19 mouse cellular contexts compared by ENCODE assay signal in the genomic region with DNA sequence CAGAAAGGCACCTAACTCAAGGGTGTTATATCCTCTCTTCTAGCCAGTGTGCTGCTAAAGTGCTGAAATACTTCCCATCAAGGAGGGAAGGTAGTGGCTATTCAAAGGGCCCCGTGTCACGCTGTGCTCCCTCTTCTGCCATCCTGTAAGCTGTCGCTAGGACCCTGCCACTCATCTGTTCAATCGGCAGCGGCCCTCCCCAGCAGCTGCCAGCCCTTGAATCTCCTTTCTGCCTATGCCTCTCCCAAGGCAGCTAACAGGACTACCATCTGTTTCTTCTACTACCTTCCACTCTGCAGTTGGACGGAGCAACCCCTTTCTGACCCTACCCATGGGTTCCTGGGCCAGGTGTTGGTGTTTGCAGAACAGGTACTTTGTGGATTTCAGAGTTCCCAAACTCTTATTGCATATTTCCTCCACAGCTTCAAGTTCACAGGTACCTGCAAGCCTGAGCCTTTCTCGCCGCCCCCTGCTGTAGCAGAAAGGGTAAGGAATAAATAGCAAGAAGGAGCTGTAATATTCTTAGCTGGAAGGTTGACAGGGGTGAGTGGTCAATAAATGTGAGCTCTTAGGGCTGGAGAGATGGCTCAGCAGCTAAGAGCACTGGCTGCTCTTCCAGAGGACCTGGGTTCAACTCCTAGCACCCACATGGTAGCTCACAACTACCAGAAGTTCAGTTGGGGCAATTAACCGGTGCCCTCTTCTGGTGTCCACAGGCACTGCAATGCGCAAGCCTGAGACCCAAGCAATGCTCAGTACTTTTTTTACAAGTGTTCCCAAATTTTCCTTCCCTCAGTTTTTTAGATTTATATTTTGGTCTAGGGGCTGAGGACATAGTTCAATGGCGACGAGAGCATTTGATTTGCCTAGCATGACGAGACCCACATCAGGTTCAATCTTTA. TPM values are rescaled to one million over a fixed set of nuclear protein-coding genes. Genes with fewer than 3 reads are reported as not detected.
DNase-seq lines count a peak whose midpoint lies in the region; ATAC-seq and TF ChIP-seq lines count a peak whose summit lies in the region.
"Had no signal": no experiment of that assay in that cellular context is flagged by ENCODE, and none has a peak within 500 bp of the region (broad histone marks: within the 10 kb centered on the region; RNA-seq: fewer than 3 reads in every experiment).

No protein-coding gene starts in this region.

- no peak overlapping the region for H3K4me3 ChIP-seq in heart, adult 2 months
- no peak overlapping the region for H3K4me3 ChIP-seq in heart, embryonic 10.5 days
- H3K4me3 ChIP-seq in liver, embryonic 14.5 days (ENCODE audit: insufficient read depth in 1 of 2, low read depth in 2 of 2, low read length in 2 of 2): no peak overlapping the region
- H3K4me3 ChIP-seq in liver, embryonic 12.5 days: no peak overlapping the region
- no peak overlapping the region for H3K4me3 ChIP-seq in small intestine, adult 2 months (ENCODE audit: low read depth, low read length)
- no peak overlapping the region for H3K4me3 ChIP-seq in midbrain, embryonic 13.5 days (replicated peaks)
- H3K4me3 ChIP-seq: forebrain, embryonic 13.5 days; neural tube, embryonic 12.5 days had no signal

- WGBS in heart, adult 2 months: 88% methylated on average over 13 of the region's 13 CpGs
- 86% methylated on average over 13 of the region's 13 CpGs for WGBS in heart, embryonic 10.5 days
- whole genome bisulfite sequencing in liver, embryonic 14.5 days (ENCODE audit: insufficient replicate concordance): 88% methylated on average over 13 of the region's 13 CpGs
- WGBS in liver, embryonic 12.5 days (ENCODE audit: insufficient replicate concordance): 83% methylated on average over 13 of the region's 13 CpGs
- 94% methylated on average over 13 of the region's 13 CpGs for WGBS in small intestine, adult 2 months
- WGBS in midbrain, embryonic 13.5 days: 80% methylated on average over 13 of the region's 13 CpGs

- H3K4me1 ChIP-seq in heart, adult 2 months (ENCODE audit: control insufficient read depth, insufficient read depth, low read length): no peaks in the 10 kb centered on the region
- peaks cover 30% of the 10 kb centered on the region for H3K4me1 ChIP-seq in heart, embryonic 10.5 days
- H3K4me1 ChIP-seq in liver, embryonic 14.5 days (replicated peaks; ENCODE audit: control insufficient read depth in 2 of 2, insufficient read depth in 2 of 2, low read length in 1 of 2): peaks cover 23 to 27% of the 10 kb centered on the region in 2 experiments
- H3K4me1 ChIP-seq in liver, embryonic 12.5 days: peaks cover 63% of the 10 kb centered on the region
- H3K4me1 ChIP-seq in small intestine, adult 2 months (ENCODE audit: control insufficient read depth, insufficient read depth, insufficient read length, low read length): peaks cover 12% of the 10 kb centered on the region
- peaks cover 42% of the 10 kb centered on the region for H3K4me1 ChIP-seq in midbrain, embryonic 13.5 days (replicated peaks)

- no peak for ATAC-seq in liver, embryonic 14.5 days (ENCODE audit: insufficient read depth)
- ATAC-seq in liver, embryonic 12.5 days: no peak
- no peak for ATAC-seq in midbrain, embryonic 13.5 days
- ATAC-seq: forebrain, embryonic 13.5 days had no signal

- H3K36me3 ChIP-seq in heart, adult 2 months (ENCODE audit: control insufficient read depth, insufficient read depth, low read length): no peaks in the 10 kb centered on the region
- H3K36me3 ChIP-seq in heart, embryonic 10.5 days: peaks cover 21% of the 10 kb centered on the region; the same call in 1 of the 2 replicates
- H3K36me3 ChIP-seq in liver, embryonic 14.5 days (replicated peaks; ENCODE audit: control insufficient read depth, insufficient read depth, low read depth): no peaks in the 10 kb centered on the region; the same call in 1 of the 2 replicates
- peaks cover 24% of the 10 kb centered on the region for H3K36me3 ChIP-seq in liver, embryonic 12.5 days
- H3K36me3 ChIP-seq in small intestine, adult 2 months (ENCODE audit: control insufficient read depth, insufficient read depth, low read length): no peaks in the 10 kb centered on the region
- peaks cover 28% of the 10 kb centered on the region for H3K36me3 ChIP-seq in midbrain, embryonic 13.5 days
- H3K36me3 ChIP-seq: G1E had no signal

- H3K9ac ChIP-seq in heart, adult 2 months (ENCODE audit: low read depth, low read length): no peak overlapping the region
- H3K9ac ChIP-seq in liver, embryonic 14.5 days (replicated peaks): no peak overlapping the region
- no peak overlapping the region for H3K9ac ChIP-seq in liver, embryonic 12.5 days
- no peak overlapping the region for H3K9ac ChIP-seq in midbrain, embryonic 13.5 days (replicated peaks)
- H3K9ac ChIP-seq: forebrain, embryonic 13.5 days; neural tube, embryonic 12.5 days had no signal

- no peak for TF ChIP-seq EP300 in heart, adult 2 months (IDR thresholded peaks at IDR 0.05; ENCODE audit: insufficient read depth, low read depth, low read length)
- no peak for TF ChIP-seq EP300 in liver, embryonic 14.5 days (IDR thresholded peaks at IDR 0.05; ENCODE audit: low read depth)

- no peak overlapping the region for H3K4me2 ChIP-seq in liver, embryonic 14.5 days (ENCODE audit: low read depth)
- no peak overlapping the region for H3K4me2 ChIP-seq in liver, embryonic 12.5 days
- no peak overlapping the region for H3K4me2 ChIP-seq in midbrain, embryonic 13.5 days (replicated peaks)
- H3K4me2 ChIP-seq: forebrain, embryonic 13.5 days; heart, embryonic 11.5 days; neural tube, embryonic 12.5 days had no signal

- no peak for TF ChIP-seq POLR2A in heart, adult 2 months (IDR thresholded peaks at IDR 0.05; ENCODE audit: insufficient read depth, low read depth, low read length)
- TF ChIP-seq POLR2A in small intestine, adult 2 months (IDR thresholded peaks at IDR 0.05; ENCODE audit: low read depth, low read length): no peak

- no peak overlapping the region for H3K27ac ChIP-seq in heart, adult 2 months
- H3K27ac ChIP-seq in heart, embryonic 10.5 days: no peak overlapping the region
- no peak overlapping the region for H3K27ac ChIP-seq in liver, embryonic 14.5 days
- H3K27ac ChIP-seq in liver, embryonic 12.5 days: no peak overlapping the region
- H3K27ac ChIP-seq in small intestine, adult 2 months (ENCODE audit: insufficient read depth, low read depth, low read length): no peak overlapping the region
- H3K27ac ChIP-seq in midbrain, embryonic 13.5 days: no peak overlapping the region
- H3K27ac ChIP-seq: forebrain, embryonic 13.5 days; neural tube, embryonic 12.5 days had no signal

- DNase-seq in heart, adult 2 months: no peak
- DNase-seq in heart, embryonic 10.5 days (ENCODE audit: low spot score): no peak
- DNase-seq in liver, embryonic 14.5 days (ENCODE audit: low read depth in 3 of 3, low spot score in 3 of 3): no peak
- peak; percentile 32 for DNase-seq in cerebellum, adult 8-10 months
- DNase-seq: adrenal gland, postnatal 14 days; B cell, adult 2 months; heart, postnatal 36 days; kidney, adult 11 months; kidney, postnatal 4 days; midbrain, embryonic 14.5 days; spleen, adult 18-20 months had no signal

- no peaks in the 10 kb centered on the region for H3K27me3 ChIP-seq in heart, adult 2 months (ENCODE audit: control insufficient read depth, insufficient read depth, low read length)
- 0 out of 2 replicates have a peak, but pooled peaks cover 3% of the 10 kb centered on the region for H3K27me3 ChIP-seq in heart, embryonic 10.5 days (ENCODE audit: insufficient read depth, poor library complexity, severe bottlenecking)
- H3K27me3 ChIP-seq in liver, embryonic 14.5 days (ENCODE audit: control insufficient read depth, insufficient read depth, low read length): no peaks in the 10 kb centered on the region
- H3K27me3 ChIP-seq in liver, embryonic 12.5 days (replicated peaks): no peaks in the 10 kb centered on the region
- no peaks in the 10 kb centered on the region for H3K27me3 ChIP-seq in small intestine, adult 2 months (ENCODE audit: control insufficient read depth, insufficient read depth, low read length)
- no peaks in the 10 kb centered on the region for H3K27me3 ChIP-seq in midbrain, embryonic 13.5 days
- H3K27me3 ChIP-seq: forebrain, embryonic 13.5 days; neural tube, embryonic 12.5 days had no signal

- H3K79me2 ChIP-seq in heart, adult 2 months (replicated peaks; ENCODE audit: control insufficient read depth, insufficient read depth, low read length): no peaks in the 10 kb centered on the region

- intact Hi-C loops in heart, adult 2 months (cut with DNase I): no loop called here

- peak; percentile 46 for TF ChIP-seq CTCF in heart, adult 2 months (IDR thresholded peaks at IDR 0.05)
- peak; percentile 57 for TF ChIP-seq CTCF in liver, embryonic 14.5 days (IDR thresholded peaks at IDR 0.05; ENCODE audit: low read depth)
- TF ChIP-seq CTCF in small intestine, adult 2 months (IDR thresholded peaks at IDR 0.05; ENCODE audit: extremely low read depth, insufficient read length, insufficient replicate concordance, low read depth, low read length): peak; percentile 14; the same call in 1 of the 2 replicates

- no peaks in the 10 kb centered on the region for H3K9me3 ChIP-seq in heart, embryonic 10.5 days
- no peaks in the 10 kb centered on the region for H3K9me3 ChIP-seq in liver, embryonic 14.5 days (ENCODE audit: control insufficient read depth, low read length)
- H3K9me3 ChIP-seq in liver, embryonic 12.5 days (replicated peaks): no peaks in the 10 kb centered on the region
- H3K9me3 ChIP-seq in midbrain, embryonic 13.5 days: no peaks in the 10 kb centered on the region
- H3K9me3 ChIP-seq: forebrain, embryonic 13.5 days; G1E; neural tube, embryonic 12.5 days had no signal

RNA-seq across cellular contexts. Expression of gene Shf, which starts 6.1 kb away (rescaled TPM):
- 1 to 10 TPM; 3.5 to 5.3 TPM for total RNA-seq in heart, adult 2 months (2021)
- polyA plus RNA-seq in heart, adult 2 months (2012; rRNA removed): 3.5 and 5.6 TPM in 2 replicates
- polyA plus RNA-seq in heart, embryonic 10.5 days (2016; fragmentation: Nextera tagmentation; extraction: Ambion mirVana): 3.2 and 5.4 TPM in 2 replicates
- 4.4 and 7.1 TPM in 2 replicates for polyA plus RNA-seq in liver, embryonic 14.5 days (2012; rRNA removed)
- polyA plus RNA-seq in liver, embryonic 14.5 days (2014; fragmentation: Nextera tagmentation; extraction: Ambion mirVana): 1.6 and 1.8 TPM in 2 replicates
- polyA plus RNA-seq in liver, embryonic 12.5 days (2016; fragmentation: Nextera tagmentation; extraction: Ambion mirVana): 2.0 TPM in 2 replicates
- polyA plus RNA-seq in small intestine, adult 2 months (2012; rRNA removed): 3.5 and 9.1 TPM in 2 replicates
- polyA plus RNA-seq in midbrain, embryonic 13.5 days (2015; fragmentation: Nextera tagmentation; extraction: Ambion mirVana): 7.1 and 10.2 TPM in 2 replicates

RNA-seq across cellular contexts. Expression of gene Duox1, which starts 47.4 kb away (rescaled TPM):
- under 1 TPM; 0.10 to 0.34 TPM for total RNA-seq in heart, adult 2 months (2021)
- polyA plus RNA-seq in heart, adult 2 months (2012; rRNA removed): 0.51 and 0.73 TPM in 2 replicates
- polyA plus RNA-seq in heart, embryonic 10.5 days (2016; fragmentation: Nextera tagmentation; extraction: Ambion mirVana): 0.02 TPM in 1 of 2 replicates, not detected in the other
- polyA plus RNA-seq in liver, embryonic 14.5 days (2012; rRNA removed): not detected in 2 replicates
- polyA plus RNA-seq in liver, embryonic 14.5 days (2014; fragmentation: Nextera tagmentation; extraction: Ambion mirVana): not detected in 2 replicates
- not detected in 2 replicates for polyA plus RNA-seq in liver, embryonic 12.5 days (2016; fragmentation: Nextera tagmentation; extraction: Ambion mirVana)
- polyA plus RNA-seq in small intestine, adult 2 months (2012; rRNA removed): 0.11 and 0.16 TPM in 2 replicates
- 0.13 and 0.15 TPM in 2 replicates for polyA plus RNA-seq in midbrain, embryonic 13.5 days (2015; fragmentation: Nextera tagmentation; extraction: Ambion mirVana)
- total RNA-seq: adrenal gland, postnatal 14 days; common myeloid progenitor, adult 5-6 weeks; G1E had no signal
- polyA plus RNA-seq: forebrain, embryonic 13.5 days; G1E; heart, embryonic 11.5 days had no signal

RNA-seq across cellular contexts. Expression of gene Duoxa1, which starts 49.3 kb away (rescaled TPM):
- total RNA-seq in heart, adult 2 months (2021): under 1 TPM; 0.23 to 0.37 TPM
- 1.1 and 1.5 TPM in 2 replicates for polyA plus RNA-seq in heart, adult 2 months (2012; rRNA removed)
- polyA plus RNA-seq in heart, embryonic 10.5 days (2016; fragmentation: Nextera tagmentation; extraction: Ambion mirVana): not detected in 2 replicates
- not detected in 2 replicates for polyA plus RNA-seq in liver, embryonic 14.5 days (2012; rRNA removed)
- not detected in 2 replicates for polyA plus RNA-seq in liver, embryonic 14.5 days (2014; fragmentation: Nextera tagmentation; extraction: Ambion mirVana)
- not detected in 2 replicates for polyA plus RNA-seq in liver, embryonic 12.5 days (2016; fragmentation: Nextera tagmentation; extraction: Ambion mirVana)
- 0.08 and 0.66 TPM in 2 replicates for polyA plus RNA-seq in small intestine, adult 2 months (2012; rRNA removed)
- 0.20 and 0.39 TPM in 2 replicates for polyA plus RNA-seq in midbrain, embryonic 13.5 days (2015; fragmentation: Nextera tagmentation; extraction: Ambion mirVana)
- polyA plus RNA-seq: forebrain, embryonic 13.5 days; G1E; heart, embryonic 11.5 days; neural tube, embryonic 12.5 days had no signal
